Mouse (Mus musculus): ENCODE results near the gene Nacc2. TPM values are rescaled to one million over a fixed set of nuclear protein-coding genes. Genes with fewer than 3 reads are reported as not detected.

Gene Nacc2
- polyA plus RNA-seq, 1 experiment from 2014 or later = 3.4 TPM

- Histone ChIP-seq H3K36me3 (replicated peaks) (no peaks in the 10 kb centered on the region), H3K9me3 (replicated peaks) (no peaks in the 10 kb centered on the region), H3K4me2 (peak overlapping the region; percentile 8; the same call in 1 of the 2 replicates), H3K27me3 (no peaks in the 10 kb centered on the region), H3K4me3 (replicated peaks) (no peak overlapping the region), H3K27ac (replicated peaks) (peak overlapping the region; percentile 24; the same call in 1 of the 2 replicates), H3K4me1 (replicated peaks) (peaks cover 16% of the 10 kb centered on the region), H3K9ac (no peak overlapping the region)
- WGBS (ENCODE audit: insufficient replicate concordance) = 76% methylated on average over 1 of the region's 1 CpGs
- peak; percentile 55; the same call in 1 of the 2 replicates for ATAC-seq (ENCODE audit: insufficient read depth)
Observed at GRCm38 (mm10) chr2:26068592-26068991, 54.4 kb downstream of the Nacc2 start.

DNA sequence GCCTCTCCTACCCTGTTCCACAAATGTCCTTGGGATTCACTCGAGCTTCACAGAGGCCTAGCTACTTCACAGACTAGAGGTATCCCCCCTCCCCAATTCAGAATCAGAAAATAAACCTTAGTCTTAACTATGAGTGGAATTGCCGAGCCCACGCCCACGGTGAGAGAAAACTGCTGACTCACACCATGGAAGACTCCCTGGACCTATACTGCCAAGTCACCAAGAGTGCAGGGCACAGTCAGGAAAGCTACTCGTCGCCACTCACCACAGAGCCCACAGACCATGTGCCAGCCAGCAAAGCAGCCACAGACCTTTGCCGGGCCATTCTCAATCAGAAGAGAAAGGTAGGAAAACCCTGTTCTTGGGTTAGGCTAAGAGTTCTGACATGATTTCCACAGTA lies 54.8 kb downstream of the Nacc2 start:
- Histone ChIP-seq H3K4me2 (peak overlapping the region; percentile 8; the same call in 1 of the 2 replicates), H3K9me3 (replicated peaks) (no peaks in the 10 kb centered on the region), H3K36me3 (replicated peaks) (no peaks in the 10 kb centered on the region), H3K4me1 (replicated peaks) (peaks cover 20% of the 10 kb centered on the region), H3K9ac (no peak overlapping the region), H3K27ac (replicated peaks) (0 out of 2 replicates have a peak overlapping the region, but pooled peaks have one; percentile 29), H3K4me3 (replicated peaks) (no peak overlapping the region), H3K27me3 (no peaks in the 10 kb centered on the region)
- WGBS (ENCODE audit: insufficient replicate concordance) = 32% methylated on average over 7 of the region's 7 CpGs
- ATAC-seq (ENCODE audit: insufficient read depth) = peak; percentile 83

- Histone ChIP-seq H3K9ac (no peak overlapping the region; the same call in 1 of the 2 replicates), H3K4me3 (replicated peaks) (no peak overlapping the region), H3K4me2 (no peak overlapping the region), H3K9me3 (replicated peaks) (no peaks in the 10 kb centered on the region), H3K27me3 (no peaks in the 10 kb centered on the region), H3K4me1 (replicated peaks) (peaks cover 37% of the 10 kb centered on the region), H3K36me3 (replicated peaks) (no peaks in the 10 kb centered on the region), H3K27ac (replicated peaks) (no peak overlapping the region)
- no peak for ATAC-seq (ENCODE audit: insufficient read depth)
- WGBS (ENCODE audit: insufficient replicate concordance) = 76% methylated on average over 14 of the region's 14 CpGs
Observed at GRCm38 (mm10) chr2:26066527-26066926, 56.5 kb downstream of the Nacc2 start.

- Histone ChIP-seq H3K4me3 (replicated peaks) (no peak overlapping the region), H3K27me3 (no peaks in the 10 kb centered on the region), H3K9ac (peak overlapping the region; percentile 12; the same call in 1 of the 2 replicates), H3K27ac (replicated peaks) (peak overlapping the region; percentile 74), H3K9me3 (replicated peaks) (no peaks in the 10 kb centered on the region), H3K4me2 (peak overlapping the region; percentile 36), H3K36me3 (replicated peaks) (no peaks in the 10 kb centered on the region), H3K4me1 (replicated peaks) (peaks cover 43% of the 10 kb centered on the region)
- peak; percentile 77 for ATAC-seq (ENCODE audit: insufficient read depth)
- 38% methylated on average over 13 of the region's 13 CpGs for WGBS (ENCODE audit: insufficient replicate concordance)
Observed at GRCm38 (mm10) chr2:26062742-26063427, 60.1 kb downstream of the Nacc2 start.

GRCm38 (mm10) chr2:26062241-26062640 lies 60.8 kb downstream of the Nacc2 start:
- Histone ChIP-seq H3K36me3 (replicated peaks) (no peaks in the 10 kb centered on the region), H3K4me2 (peak overlapping the region; percentile 36; the same call in 1 of the 2 replicates), H3K27ac (replicated peaks) (peak overlapping the region; percentile 74), H3K4me3 (replicated peaks) (no peak overlapping the region), H3K9ac (no peak overlapping the region), H3K4me1 (replicated peaks) (peaks cover 39% of the 10 kb centered on the region), H3K27me3 (no peaks in the 10 kb centered on the region), H3K9me3 (replicated peaks) (no peaks in the 10 kb centered on the region)
- 39% methylated on average over 4 of the region's 4 CpGs for WGBS (ENCODE audit: insufficient replicate concordance)
- ATAC-seq (ENCODE audit: insufficient read depth) = no peak

DNA sequence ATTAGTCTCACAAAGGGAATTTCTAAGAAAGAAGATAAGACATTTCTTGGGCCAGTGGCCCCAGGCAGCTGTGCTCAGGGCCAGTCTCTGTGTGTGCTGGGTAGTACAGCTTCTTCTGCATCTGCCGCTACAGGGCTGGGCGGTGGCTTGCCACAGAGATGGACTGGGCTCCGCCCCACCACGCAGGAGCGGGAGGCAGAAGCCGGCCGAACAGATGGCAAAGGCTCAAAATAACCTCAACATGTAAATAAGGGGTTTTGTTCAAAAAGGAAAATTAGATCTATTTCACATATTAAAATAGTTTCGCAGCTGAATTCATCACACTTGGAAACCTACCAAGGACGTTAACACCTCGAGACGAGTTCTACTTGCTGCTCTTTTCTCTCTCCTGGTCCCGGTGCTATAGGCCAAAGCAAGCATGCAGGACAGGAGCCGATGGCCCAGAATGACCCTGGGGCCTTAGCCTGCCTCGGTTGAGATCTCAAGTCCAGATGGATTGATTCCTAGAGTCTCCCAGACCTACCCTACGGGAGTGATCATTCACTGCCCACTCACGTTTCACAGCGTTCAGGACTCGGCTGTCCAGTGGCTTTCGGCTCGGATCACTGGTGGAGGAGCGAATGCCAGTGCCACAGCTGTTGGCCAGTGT lies 61.9 kb downstream of the Nacc2 start:
- no peak overlapping the region for H3K4me3 ChIP-seq (replicated peaks)
- peaks cover 39% of the 10 kb centered on the region for H3K4me1 ChIP-seq (replicated peaks)
- peak; percentile 76 for ATAC-seq (ENCODE audit: insufficient read depth)
- H3K4me2 ChIP-seq = no peak overlapping the region; the same call in 1 of the 2 replicates
- no peaks in the 10 kb centered on the region for H3K9me3 ChIP-seq (replicated peaks)
- 55% methylated on average over 21 of the region's 21 CpGs for WGBS (ENCODE audit: insufficient replicate concordance)
- no peak overlapping the region for H3K9ac ChIP-seq
- H3K27ac ChIP-seq (replicated peaks) = peak overlapping the region; percentile 45; the same call in 1 of the 2 replicates
- H3K36me3 ChIP-seq (replicated peaks) = no peaks in the 10 kb centered on the region
- no peaks in the 10 kb centered on the region for H3K27me3 ChIP-seq

GRCm38 (mm10) chr2:26057053-26057452 lies 66.0 kb downstream of the Nacc2 start:
- WGBS (ENCODE audit: insufficient replicate concordance) = 74% methylated on average over 7 of the region's 7 CpGs
- H3K27ac ChIP-seq (replicated peaks) = no peak overlapping the region
- no peak for ATAC-seq (ENCODE audit: insufficient read depth)

GRCm38 (mm10) chr2:26056226-26056625 lies 66.8 kb downstream of the Nacc2 start:
- Histone ChIP-seq H3K4me2 (no peak overlapping the region), H3K27me3 (peaks cover 6% of the 10 kb centered on the region; the same call in 1 of the 2 replicates), H3K27ac (replicated peaks) (no peak overlapping the region), H3K9me3 (replicated peaks) (no peaks in the 10 kb centered on the region), H3K36me3 (replicated peaks) (no peaks in the 10 kb centered on the region), H3K9ac (no peak overlapping the region), H3K4me1 (replicated peaks) (peaks cover 28% of the 10 kb centered on the region), H3K4me3 (replicated peaks) (no peak overlapping the region)
- ATAC-seq (ENCODE audit: insufficient read depth) = no peak
- WGBS (ENCODE audit: insufficient replicate concordance) = 69% methylated on average over 5 of the region's 5 CpGs

More at GRCm38 (mm10) chr2:26057053-26057452, 66.0 kb downstream of the Nacc2 start:
- Histone ChIP-seq H3K9me3 (replicated peaks) (no peaks in the 10 kb centered on the region), H3K9ac (no peak overlapping the region), H3K27me3 (peaks cover 6% of the 10 kb centered on the region; the same call in 1 of the 2 replicates), H3K36me3 (replicated peaks) (no peaks in the 10 kb centered on the region), H3K4me1 (replicated peaks) (peaks cover 36% of the 10 kb centered on the region), H3K4me2 (no peak overlapping the region), H3K4me3 (replicated peaks) (no peak overlapping the region)

GRCm38 (mm10) chr2:26055747-26056102 lies 67.3 kb downstream of the Nacc2 start:
- WGBS (ENCODE audit: insufficient replicate concordance) = 59% methylated on average over 2 of the region's 2 CpGs
- Histone ChIP-seq H3K27ac (replicated peaks) (no peak overlapping the region), H3K4me1 (replicated peaks) (peaks cover 23% of the 10 kb centered on the region), H3K9me3 (replicated peaks) (no peaks in the 10 kb centered on the region), H3K4me3 (replicated peaks) (no peak overlapping the region), H3K4me2 (no peak overlapping the region), H3K27me3 (peaks cover 6% of the 10 kb centered on the region; the same call in 1 of the 2 replicates), H3K36me3 (replicated peaks) (no peaks in the 10 kb centered on the region), H3K9ac (no peak overlapping the region)
- no peak for ATAC-seq (ENCODE audit: insufficient read depth)

- no peaks in the 10 kb centered on the region for H3K9me3 ChIP-seq (replicated peaks)
- H3K4me1 ChIP-seq (replicated peaks) = peaks cover 18% of the 10 kb centered on the region
- no peak overlapping the region for H3K9ac ChIP-seq
- H3K27ac ChIP-seq (replicated peaks) = no peak overlapping the region
- H3K36me3 ChIP-seq (replicated peaks) = no peaks in the 10 kb centered on the region
- H3K4me3 ChIP-seq (replicated peaks) = no peak overlapping the region
- no peak overlapping the region for H3K4me2 ChIP-seq
- peak; percentile 72 for ATAC-seq (ENCODE audit: insufficient read depth)
- 44% methylated on average over 8 of the region's 8 CpGs for WGBS (ENCODE audit: insufficient replicate concordance)
- H3K27me3 ChIP-seq = peaks cover 6% of the 10 kb centered on the region; the same call in 1 of the 2 replicates
Observed at GRCm38 (mm10) chr2:26055046-26055746, 67.8 kb downstream of the Nacc2 start.

GRCm38 (mm10) chr2:26052806-26053205 lies 70.2 kb downstream of the Nacc2 start:
- no peaks in the 10 kb centered on the region for H3K9me3 ChIP-seq (replicated peaks)
- H3K4me3 ChIP-seq (replicated peaks) = no peak overlapping the region
- no peak for ATAC-seq (ENCODE audit: insufficient read depth)
- peaks cover 33% of the 10 kb centered on the region for H3K4me1 ChIP-seq (replicated peaks)
- H3K27me3 ChIP-seq = peaks cover 7% of the 10 kb centered on the region; the same call in 1 of the 2 replicates
- no peaks in the 10 kb centered on the region for H3K36me3 ChIP-seq (replicated peaks)
- H3K4me2 ChIP-seq = no peak overlapping the region
- no peak overlapping the region for H3K9ac ChIP-seq
- 46% methylated on average over 4 of the region's 4 CpGs for WGBS (ENCODE audit: insufficient replicate concordance)
- no peak overlapping the region for H3K27ac ChIP-seq (replicated peaks)

Measured in liver, embryonic 15.5 days (tissue).